Mouse (Mus musculus) monocyte, adult 2 months (primary cell): ENCODE measurements at regions not wholly inside any gene's neighbourhood (a gene's known extent, or its start where the extent isn't known, plus 50 kb on each side); places are given as distances from the start of the nearest gene placed in this dataset.

ENCODE experiments used
- DNase-seq, 2 experiments: peaks; one replicate each; pipeline ENCODE4 v3.0.0; 2022; ENCODE audit warnings: low spot score in 2 of 2, low read depth in 1 of 2

DNA sequence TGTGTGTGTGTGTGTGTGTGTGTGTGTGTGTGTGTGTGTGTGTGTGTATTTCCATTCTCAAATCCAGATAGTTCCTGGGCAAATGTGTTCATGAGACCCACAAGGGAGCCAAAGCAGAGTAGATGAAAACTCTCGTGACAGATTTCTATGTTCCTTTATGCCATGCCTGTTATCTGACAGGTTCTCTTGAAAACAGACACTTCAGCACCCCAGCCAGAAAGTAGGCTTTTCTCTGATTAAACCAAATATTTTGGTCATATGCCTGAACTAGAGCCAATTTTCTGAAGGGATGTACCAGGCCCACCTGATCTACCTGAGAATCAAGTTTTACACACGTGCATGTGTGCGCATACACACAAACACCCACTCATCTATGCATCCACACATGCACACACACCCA is 95.5 kb downstream of the Psat1 start:
- DNase-seq: no peak

DNA sequence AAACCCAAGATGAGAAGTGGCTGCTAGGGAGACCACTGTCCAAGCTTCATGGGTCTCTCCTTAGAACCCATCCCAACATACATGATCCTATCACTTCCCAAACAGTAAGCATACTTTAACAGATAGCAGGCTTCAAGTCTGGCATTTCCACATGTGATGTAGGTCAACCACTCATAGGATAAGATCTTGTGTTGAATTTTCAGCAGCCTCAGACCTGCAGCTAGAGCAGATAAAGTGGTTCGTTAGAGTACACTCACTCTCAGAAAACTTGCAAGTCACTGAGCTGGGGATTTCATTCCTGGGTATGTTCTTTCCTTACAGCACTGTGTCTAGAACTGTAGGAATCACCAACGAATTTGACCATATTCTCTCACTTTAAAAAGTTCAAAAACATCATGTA is 96.4 kb downstream of the Psat1 start:
- DNase-seq: no peak

DNA sequence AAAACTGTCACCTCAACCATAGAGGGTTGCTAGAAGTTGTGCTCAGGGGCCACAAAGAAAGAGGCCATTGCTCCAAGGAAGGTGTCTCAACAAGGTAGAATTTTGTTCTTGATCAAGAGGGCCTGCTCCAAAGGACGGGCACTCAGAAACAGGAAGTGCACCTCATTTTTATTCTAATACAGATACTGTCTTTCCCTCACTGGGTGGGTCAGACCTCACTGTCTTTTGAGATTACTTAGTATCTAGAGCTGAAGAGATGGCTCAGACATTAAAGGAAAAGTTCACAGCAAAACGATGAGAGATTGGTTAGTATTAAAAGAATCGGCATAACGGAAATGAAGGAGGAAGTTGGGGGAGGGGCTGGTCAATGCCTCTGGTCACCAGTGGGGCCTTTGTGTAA is 97.9 kb downstream of the Psat1 start:
- DNase-seq: no peak

DNA sequence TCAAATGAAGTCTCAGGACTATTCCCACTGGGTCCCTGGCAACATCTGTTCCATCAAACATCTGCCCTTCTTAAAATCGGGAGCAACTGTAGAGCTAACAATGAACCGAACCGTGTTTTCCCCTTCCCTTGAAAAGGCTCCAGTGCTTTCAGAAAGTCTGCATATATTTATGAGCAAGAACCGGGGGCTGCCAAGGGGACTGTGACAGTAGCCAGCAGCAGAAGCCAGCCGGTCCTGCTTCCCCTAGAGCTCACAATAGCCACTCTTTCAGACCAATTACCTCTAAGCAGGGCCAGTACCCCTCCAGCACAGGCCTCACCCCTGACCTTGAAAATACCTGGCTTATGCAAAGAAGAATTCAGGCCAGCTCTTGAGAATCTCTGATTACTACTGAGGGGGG is 108.8 kb downstream of the Psat1 start:
- no peak for DNase-seq

DNA sequence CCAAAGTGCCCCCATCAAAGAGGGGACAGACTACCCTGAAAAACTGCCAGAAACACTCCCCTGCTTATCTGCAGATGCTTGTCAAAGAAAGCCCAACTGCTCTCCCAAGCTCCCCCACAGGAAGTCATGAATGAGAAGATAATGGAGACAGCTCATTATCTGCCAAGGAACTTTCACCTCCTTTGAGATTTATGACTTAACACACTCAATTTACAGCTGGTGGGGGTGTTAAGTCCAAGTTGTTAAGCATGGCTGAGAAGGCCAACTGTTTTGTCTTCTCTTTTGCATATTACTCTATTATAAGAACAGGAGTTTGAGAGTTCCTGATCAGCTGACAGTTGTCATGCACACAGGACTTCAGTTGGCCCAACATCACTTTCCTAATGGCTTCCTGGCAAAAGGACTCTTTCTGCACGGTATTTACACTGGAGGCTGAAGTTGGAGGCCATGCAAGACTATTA is 109.4 kb downstream of the Psat1 start:
- DNase-seq: no peak

DNA sequence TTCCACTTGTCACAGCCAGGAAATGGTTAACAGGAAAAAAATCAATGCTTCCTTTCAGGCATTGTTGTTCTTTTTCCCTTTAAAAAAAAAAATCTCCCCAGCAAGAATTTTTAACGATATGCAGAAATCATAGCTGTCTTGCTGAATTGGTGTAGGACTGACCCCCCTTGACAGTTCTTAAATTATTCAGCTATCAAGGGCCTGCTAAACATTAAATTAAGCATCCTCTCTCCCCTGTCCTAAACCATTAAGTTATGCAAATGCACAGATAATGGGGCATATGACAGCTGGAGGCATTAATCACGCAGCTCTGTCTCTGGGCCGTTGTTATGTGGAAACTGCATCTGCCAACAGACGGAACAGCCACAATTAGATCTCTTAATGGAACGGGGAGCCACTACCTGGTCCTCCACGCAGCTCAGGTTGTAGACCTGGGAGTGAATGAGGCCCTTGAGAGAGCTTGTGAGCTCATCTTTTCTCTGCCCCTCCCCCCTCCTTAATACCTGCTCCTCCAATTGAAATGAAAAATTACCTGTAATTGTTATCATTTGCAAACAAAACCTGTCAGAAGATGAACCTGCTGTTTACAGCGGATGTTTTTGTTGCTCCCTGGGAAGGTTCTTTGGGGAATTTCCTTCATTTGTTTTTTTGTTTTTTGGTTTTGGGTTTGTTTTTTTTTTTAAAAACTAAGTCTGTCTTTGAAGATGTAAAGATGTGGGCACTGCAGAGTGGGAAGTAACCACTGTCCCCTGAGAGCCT is 110.0 kb downstream of the Psat1 start:
- DNase-seq: no peak

DNA sequence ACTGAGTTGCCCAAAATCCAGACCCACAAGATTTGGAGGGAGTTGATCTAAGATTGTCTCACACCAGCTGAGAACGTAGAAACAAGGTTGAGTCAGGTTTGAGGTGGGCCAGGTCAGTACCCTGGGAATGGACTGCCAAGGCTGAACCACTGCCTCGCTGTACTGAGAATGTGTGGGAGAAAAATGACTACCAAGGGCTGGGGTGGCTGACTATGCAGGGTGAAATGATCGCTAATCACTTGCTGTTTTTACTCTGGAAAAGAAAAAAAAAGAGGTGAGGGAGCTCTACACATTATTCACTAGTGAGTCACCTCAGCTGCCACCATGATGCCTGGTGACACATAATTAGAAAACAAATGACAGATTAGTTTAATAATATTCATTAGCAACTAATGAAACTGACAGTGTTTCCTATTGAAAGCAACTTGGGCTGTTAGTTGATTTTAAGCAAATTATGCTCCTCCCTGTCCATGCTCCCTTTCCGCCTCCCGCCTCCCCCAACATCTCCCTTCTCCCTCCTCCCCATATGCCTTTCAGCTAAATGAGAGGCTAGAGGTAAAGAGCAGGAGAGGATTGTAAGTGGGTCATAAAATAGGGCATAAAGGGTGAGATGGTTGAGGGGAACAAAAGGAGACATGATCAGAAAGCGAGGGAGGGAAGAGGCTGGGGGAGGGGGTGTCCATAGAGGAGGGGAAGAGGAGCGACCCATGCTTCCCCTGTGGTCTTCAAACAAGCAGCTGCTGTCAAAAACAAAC is 110.8 kb downstream of the Psat1 start:
- no peak for DNase-seq

DNA sequence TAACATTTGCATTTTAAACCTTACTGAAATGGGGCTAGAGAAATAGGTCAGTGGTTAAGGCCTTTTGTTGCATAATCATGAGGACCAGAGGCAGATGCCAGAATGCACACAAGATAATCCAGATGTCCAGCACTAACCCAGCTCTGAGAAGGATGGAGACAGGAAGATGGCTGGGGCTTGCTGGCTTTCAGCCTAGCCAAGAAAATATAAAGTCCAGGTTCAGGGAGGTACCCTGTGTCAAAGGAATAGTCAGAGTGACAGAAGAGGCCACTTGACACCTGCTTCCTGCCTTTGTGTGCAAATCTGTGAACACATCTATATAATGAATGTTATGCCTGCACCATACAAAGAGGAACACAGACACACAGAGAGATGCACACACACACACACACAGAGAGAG is 116.8 kb downstream of the Psat1 start:
- DNase-seq: no peak

DNA sequence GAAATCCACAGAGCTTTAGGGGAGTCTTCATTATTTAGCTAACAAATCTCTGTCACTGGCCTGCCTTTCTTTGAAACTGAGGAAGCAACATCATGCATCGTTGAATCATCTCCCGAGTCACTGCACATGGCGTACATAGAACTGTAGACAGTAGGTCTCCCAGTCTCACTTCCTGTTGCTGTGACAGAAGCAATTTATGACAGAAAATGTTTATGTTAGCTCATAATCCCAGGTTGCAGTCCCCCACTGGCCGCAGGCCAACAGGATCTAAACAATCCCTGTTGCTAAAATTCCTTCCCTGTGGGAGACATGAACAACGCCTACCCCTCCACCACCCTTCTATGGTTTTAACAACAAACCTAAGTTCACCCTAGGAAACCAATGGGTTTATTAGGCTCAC is 118.0 kb downstream of the Psat1 start:
- DNase-seq: peak; percentile 16 to 24

DNA sequence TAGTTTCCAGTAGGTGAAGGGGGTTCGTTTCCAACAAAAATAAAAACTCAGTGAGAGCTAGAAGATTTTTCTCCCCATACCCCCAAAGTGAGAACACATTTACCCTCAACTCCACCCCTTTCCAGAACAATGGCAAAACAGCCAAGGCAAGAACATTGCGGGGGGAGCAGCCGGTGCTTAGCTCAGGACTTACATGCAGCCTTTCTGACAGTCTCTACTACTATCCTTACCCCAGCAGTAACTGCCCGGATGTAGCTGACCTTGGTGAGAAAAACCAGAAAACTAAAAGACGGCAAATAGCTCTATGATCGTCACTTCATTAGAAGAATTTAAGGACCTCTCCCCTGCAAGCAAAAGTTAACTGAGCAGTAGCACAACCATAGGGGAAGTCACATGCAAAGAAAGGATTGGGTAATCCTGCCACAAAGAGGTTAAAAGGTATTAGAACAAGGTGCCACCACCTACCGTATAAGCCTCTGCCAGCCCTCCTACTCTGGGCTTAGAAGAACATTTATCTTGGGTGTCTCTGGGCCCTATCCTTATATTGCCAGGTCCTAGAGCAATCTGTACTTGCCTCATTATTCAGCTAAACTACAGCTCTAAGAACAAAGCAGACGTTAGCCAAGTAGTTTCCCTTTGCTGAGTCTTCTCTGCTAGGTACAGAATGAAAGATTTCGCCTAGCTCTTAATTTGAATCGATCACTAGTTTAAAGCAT is 119.0 kb downstream of the Psat1 start:
- DNase-seq: no peak

DNA sequence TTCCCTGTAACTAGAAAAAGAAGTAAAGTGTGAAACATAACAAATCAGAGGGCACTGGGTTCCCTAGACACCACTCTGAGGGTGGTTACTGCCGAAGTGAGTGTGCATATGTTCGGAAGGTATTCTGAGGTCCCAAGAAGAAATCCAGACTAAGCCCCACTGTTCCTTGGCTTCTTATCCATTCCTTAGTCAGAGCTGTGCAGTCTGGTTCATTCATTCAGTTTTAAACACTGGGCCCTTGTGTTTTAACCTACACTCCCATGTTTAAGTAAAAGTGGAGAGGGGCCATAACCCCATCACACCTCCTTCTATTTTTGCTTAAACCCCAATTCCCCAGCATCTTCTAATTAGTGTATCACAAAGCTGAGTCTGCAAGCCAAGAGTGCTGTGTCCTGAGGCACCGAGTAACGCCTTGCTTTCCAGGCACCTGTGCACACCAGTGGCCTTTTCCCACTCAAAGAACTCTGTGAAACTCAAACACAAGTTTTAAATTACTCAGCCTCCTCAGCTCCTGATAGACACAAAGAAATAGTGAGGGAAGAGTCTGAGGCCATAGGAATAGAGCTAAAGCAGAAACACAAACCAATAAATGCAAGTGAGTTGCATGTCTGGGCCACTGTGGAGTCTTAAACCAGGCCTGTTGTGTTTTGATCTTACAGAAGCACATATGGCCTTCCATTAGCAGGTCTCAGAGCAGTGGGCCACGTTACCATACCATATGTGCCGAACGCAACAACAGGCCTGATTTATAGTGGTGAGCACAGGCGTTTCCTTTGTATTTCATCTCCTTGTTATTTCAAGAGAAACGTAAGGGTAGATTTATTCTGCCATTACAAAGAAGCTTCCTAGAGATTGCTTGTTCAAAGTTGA is 119.8 kb downstream of the Psat1 start:
- no peak for DNase-seq

DNA sequence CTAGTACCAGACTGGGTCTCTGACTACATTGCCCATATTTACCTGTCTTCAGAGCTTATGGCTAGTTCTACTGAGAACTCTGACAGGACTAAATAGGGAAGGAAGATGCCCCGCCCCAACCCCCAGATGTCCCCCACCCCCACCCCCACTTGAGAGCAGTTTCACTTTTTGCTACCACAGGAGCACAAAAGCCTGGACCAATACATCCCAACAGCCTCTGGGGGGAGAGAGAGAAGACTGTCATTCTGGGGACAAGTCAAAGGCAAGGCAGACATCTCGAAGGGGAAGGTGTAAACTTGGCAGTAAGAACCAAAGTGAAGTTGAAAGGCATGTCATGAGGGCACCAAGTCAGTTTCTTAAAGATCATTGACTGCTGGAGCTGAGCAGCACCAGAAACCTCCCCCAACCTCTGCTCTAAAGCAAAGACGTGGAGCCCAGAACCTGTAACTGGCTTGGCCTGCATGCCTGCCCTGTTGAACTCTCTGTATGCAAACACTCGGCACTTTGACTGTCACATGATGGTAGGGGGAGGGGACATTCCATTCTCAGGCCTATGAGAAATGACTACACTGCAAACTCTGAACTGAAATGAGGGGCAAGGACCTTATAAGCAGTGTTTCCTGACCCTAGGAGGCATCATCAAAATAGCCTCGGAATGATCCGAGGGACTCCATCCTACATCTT is 123.3 kb downstream of the Psat1 start:
- no peak for DNase-seq

DNA sequence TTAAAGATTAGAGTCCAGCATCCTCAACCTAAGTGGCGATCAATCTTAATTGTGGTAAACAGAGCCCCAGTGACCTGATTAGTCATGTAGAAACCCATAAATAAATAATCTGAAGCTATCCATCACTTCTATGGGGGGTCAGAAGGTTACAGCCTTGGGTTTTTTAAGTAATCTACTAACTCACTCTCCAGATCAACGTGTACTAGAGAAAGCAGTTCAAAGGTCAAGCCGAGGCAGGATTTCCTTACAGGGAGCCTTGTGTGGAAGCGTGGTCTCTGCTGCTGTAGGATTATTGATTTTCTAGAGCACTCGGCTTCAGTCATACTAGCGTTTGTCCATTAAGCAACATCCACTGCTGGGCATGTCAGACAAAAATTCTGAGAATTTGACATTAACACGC is 127.1 kb downstream of the Psat1 start:
- DNase-seq: no peak

DNA sequence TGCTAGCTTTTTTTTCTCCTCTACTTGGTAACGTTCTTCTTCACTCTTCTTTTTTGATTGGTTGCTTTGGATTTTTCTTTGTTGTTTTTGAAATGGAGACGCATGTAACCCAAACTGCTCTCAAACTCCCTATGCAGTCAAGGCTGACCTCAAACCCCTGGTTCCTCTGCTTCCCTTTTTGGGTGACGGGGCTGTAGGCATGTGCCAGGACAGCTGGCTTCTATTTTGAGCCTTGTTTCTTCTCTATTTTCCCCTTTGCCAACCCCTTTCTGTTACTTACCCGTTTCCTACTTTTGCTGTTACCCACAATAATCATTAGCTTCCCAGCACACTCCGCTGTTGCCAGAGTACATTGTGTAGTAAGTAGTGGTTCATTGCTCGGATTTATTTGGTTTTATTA is 132.0 kb downstream of the Psat1 start:
- DNase-seq: no peak

DNA sequence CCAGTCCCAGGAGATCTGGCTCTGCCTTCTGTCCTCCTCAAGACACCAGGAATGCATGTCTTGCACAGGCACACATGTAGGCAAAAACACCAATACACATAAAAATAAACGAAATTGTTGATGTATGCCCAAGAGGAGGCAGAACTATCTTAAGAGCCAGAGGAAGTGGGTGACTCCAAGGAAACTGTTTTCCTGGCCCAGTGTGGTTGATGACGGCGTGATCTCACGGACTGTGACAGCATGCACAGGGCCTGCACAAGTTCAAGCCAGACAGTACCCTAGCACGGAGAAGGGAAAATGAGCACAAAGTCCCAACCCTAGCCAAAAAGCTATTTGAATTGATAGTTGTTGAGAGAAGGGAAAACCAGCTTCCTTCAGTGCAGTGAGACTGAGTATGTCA is 138.1 kb downstream of the Psat1 start:
- no peak for DNase-seq

DNA sequence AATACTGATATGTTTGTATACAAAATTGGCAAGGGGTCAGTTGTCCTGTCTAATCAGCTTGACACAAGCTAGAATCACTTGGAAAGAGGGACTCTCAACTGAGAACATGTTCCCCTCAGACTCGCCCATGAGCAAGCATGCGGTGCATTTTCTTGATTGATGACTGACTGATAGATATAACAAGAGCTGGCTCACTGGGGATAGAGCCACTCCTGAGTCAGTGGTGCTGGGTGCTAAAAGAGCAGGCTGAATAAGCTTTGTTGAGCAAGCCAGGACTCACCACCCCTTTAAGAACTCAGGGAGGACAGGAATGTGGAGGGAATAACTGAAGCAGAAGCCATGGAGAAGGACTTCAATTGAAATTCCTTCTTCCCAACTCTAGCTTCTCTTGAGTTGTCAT is 139.5 kb downstream of the Psat1 start:
- DNase-seq: no peak

DNA sequence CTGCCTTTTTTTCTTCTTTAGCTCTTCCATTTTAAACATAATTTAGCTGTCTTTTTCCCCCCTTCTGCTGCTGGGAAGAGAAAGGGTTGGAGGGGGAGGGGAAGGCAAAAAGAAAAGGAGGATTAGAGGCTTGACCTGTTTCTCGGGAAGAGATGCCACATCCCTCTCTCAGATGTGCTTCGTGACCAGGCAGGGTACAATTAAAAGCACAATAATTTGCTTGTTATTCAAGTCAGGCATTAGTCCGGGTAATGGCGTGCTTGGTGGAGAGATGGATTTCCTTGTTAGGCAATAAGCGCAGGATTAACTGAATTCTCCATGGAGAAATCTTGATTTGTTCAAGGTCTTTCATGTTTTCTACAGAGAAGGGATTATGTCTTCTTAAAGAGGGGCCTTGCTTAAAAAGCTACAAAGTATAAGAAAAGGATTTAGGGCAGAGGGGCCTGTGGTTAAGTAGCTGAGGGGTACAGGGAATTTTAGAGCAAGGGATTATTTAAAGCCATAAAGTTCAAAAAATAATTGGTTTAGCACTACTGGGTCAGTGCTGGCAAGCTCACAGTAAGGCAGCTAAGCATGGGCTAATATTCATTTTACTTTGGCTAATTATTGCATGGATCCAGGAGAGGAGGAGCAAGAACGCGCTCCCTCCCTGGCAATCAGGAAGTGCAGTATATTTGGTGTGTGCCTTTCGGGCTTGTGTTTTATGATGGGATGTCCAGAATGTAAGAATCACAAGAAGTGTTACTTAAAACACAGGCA is 143.8 kb downstream of the Psat1 start:
- DNase-seq: no peak

DNA sequence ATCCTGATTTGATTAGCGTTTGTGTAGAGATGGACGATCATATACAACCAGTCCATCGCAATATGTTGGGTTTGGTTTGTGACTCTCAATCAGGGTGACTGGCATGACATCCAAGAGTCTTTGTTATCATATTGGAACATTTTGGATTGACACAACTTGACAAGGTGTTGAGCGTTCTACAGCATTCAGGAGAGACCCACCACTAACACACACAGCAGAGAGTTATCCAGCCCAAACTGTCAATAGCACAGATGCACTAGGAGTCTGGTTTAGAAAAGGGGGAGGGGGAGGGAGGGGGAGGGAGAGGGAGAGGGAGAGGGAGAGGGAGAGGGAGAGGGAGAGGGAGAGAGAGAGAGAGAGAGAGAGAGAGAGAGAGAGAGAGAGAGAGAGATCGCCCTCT is 144.5 kb downstream of the Psat1 start:
- DNase-seq: no peak

DNA sequence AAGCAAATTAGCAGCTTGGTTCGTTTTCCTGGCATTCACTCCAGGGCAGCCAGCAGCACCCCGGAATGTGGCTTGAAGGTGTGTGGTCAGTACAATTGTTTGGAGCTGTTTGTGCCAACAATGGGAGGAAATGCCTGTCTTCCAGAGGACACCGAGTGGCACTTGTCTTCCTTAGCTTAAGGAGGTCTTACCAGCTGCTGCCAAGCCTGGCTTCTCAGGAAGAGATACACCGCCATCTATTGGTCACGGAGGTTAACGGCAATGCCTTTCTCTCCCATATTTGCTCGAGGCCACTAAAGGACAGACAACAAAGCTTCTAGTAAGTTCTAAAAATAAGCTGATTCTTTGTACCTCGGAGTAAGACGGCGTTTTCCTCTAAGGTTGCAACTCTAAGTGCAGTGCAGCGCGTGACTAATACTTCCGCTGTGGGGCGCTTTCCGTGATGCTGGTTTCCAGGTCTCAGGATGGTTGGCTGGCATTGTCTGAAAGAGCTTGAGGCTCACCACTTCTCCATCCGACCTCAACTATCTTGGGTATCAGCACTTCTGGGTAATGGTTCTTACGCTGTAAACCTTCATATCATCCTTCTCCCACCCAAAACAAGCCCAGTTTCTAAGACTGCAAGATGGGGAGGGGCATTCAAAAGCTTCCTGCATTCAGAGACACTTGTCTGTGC is 145.2 kb downstream of the Psat1 start:
- DNase-seq: peak in 1 of 2 experiments; percentile 8
